Mouse (Mus musculus) layer of hippocampus, postnatal 10 days (tissue): ENCODE data around the gene Dscaml1. TPM values are rescaled to one million over a fixed set of nuclear protein-coding genes. Genes with fewer than 3 reads are reported as not detected.
A peak's percentile ranks its signal among the peaks of the same experiment; 100 is the strongest.

Experiments
- DNase-seq, 2 experiments: peaks; one replicate each; pipeline ENCODE4 v3.0.0; 2021; ENCODE audit warnings: low spot score in 2 of 2
- long read RNA-seq: library from polyadenylated mRNA; stranded (forward); transcript quantifications from one replicate; pipeline ENCODE4 v2.0.0, GENCODE M21; 2023
- total RNA-seq, 2 experiments: library from RNA; stranded (reverse); gene quantifications; 2 replicates each; pipeline ENCODE4 v1.2.3; 2021

The Dscaml1 gene
- 10 to 100 TPM; 67.0 to 72.6 TPM for total RNA-seq
- long read RNA-seq, partial matches to known transcripts, result 14 of 21 reads
- long read RNA-seq, other reads (novel, unspliced or antisense), result 7 of 21 reads

GRCm38 (mm10) chr9:45426456-45426855, at the start of gene Dscaml1:
Dscaml1 (plus strand) TSS chr9:45426628.
- no peak for DNase-seq

- DNase-seq, result no peak
These were observed 49.5 kb upstream of the Dscaml1 start for GRCm38 (mm10) chr9:45376883-45377282.

GRCm38 (mm10) chr9:45380411-45381251, 45.8 kb upstream of the Dscaml1 start:
- peak; percentile 28 to 52 for DNase-seq

GRCm38 (mm10) chr9:45382336-45382735, 44.1 kb upstream of the Dscaml1 start:
- DNase-seq, result peak; percentile 51 to 61

GRCm38 (mm10) chr9:45382834-45383233, 43.6 kb upstream of the Dscaml1 start:
- DNase-seq, result no peak

DNA sequence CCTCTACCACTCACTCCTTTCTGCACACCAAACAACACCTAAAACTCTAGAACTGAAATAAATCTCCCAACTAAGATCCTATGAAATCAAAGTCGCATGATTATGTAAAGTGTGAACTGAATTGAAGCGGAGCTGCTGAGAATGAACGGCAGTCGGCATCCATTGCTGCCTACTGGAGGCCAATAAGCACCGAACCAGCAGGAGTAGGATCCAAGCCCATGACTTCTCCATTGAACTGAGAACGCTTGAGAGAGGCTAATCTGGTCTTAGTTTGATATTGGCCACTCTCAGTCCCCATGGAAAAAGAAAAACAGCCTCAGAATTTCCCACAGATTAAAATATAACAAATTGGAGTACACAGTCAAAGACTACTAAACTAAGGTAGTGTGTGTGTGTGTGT, 42.5 kb upstream of the Dscaml1 start:
- no peak for DNase-seq

GRCm38 (mm10) chr9:45386698-45387097, 39.7 kb upstream of the Dscaml1 start:
- no peak for DNase-seq

- DNase-seq, result peak; percentile 93
These were observed 37.9 kb upstream of the Dscaml1 start for GRCm38 (mm10) chr9:45388385-45388994.

DNA sequence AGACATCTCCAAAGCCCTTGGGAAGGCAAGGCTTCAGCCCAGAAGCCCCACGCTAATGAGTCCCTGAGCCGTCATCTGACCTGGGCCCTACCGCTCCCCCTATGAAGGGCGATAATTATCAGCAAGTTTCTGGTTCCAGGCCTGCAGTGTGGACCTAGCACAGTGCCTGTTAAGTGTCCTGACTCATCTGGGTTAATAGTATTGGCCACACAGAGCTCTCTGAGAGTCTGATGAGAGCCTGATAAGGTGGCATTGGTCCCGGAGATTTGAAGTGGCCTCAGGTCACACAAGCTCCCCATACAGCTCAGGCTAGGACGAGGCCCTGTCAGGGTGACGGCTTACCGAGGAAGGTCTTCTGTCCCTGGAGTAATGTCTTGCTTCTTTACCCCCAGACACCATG, 36.8 kb upstream of the Dscaml1 start:
- no peak for DNase-seq

GRCm38 (mm10) chr9:45391299-45391698, 35.1 kb upstream of the Dscaml1 start:
- no peak for DNase-seq

GRCm38 (mm10) chr9:45395218-45395617, 31.2 kb upstream of the Dscaml1 start:
- DNase-seq, result no peak

DNA sequence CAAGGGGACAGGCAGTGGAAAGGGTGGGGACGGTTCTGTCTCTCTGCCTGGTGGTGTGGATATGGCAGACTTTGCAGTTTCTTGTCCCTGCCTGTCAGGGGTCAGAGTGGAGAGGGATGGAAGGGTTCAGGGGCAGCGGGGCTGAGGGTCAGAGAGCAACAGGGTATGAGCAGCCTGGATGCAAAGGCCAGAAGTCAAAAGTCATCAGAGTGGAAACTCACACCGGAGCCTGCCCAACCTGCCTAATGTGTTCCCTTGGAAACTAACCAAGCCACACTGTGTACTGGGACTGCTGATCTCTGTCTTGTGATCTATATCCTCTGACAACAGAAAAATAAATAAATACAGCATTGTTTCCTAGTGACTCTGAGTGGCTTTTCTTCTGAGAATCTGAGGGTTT, 30.6 kb upstream of the Dscaml1 start:
- DNase-seq, result no peak

DNA sequence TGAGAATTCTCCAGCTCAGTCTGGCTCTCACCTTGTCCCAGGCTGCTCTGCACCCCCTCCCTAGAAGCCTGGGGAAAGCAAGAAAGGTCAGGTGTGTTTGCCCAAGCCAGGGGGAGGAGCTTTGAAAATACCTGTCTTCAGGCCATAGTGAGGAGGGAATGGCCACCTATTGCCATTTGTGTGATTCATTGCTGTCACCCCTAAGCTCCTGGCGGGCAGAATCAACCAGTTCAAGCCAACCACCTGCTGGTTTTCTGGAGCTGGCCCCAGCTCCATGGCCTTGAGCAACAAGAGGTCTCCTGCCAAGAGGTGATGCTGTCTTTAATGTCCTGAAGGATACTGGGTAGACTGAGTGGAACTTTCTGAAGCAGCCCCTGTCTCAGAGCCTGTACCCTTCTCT, 28.1 kb upstream of the Dscaml1 start:
- no peak for DNase-seq

DNA sequence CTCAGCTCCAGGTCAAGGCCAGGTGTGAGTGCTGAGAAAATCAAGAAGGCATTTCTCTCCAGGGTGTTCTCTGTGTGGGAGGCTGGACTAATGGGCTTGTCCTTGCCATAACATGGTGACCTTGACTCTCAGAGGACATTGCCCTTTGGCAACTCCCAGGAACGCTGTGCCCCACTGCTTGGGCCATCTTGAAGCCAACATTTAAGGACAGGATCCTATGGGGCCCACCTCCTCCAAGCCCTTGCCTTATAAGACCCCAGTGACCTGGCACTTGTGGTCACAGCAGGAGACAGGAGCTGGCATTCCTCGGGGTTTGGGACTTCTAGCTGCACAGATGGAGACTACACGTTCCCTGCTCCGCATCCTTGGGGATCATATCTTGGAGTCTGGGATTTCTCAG, 27.0 kb upstream of the Dscaml1 start, which contains the start of gene Fxyd2:
Gene Fxyd2 (plus strand): TSS at position 236 of the 400 bp plus-strand sequence.
- DNase-seq, result no peak

DNA sequence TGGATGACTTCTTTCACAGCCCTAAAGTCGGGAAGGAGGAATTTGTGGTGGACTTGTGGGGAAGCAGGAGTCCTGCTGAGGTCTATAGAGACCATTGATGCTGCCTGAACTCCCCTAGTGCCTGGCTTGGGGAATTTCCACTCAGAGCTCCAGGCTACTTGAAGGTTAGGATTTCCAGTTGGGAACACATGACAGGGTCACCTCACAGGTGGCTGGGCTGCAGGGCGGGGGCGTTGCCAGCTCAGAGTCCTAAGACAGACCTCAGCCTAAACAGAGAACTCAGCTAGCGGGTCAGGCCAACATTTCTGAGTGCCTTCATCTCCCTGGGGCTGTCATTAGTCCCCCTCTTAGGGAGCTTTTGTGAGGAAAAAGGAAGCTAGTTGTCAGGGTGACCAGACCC, 24.6 kb upstream of the Dscaml1 start:
- DNase-seq, result no peak

GRCm38 (mm10) chr9:45402957-45403356, 23.5 kb upstream of the Dscaml1 start:
- DNase-seq, result no peak

- DNase-seq, result no peak
These were observed 20.7 kb upstream of the Dscaml1 start for GRCm38 (mm10) chr9:45405694-45406093.

GRCm38 (mm10) chr9:45406808-45407207, 19.6 kb upstream of the Dscaml1 start:
- no peak for DNase-seq

- DNase-seq, result peak; percentile 88 to 90
These were observed 18.4 kb upstream of the Dscaml1 start for GRCm38 (mm10) chr9:45407706-45408675.

DNA sequence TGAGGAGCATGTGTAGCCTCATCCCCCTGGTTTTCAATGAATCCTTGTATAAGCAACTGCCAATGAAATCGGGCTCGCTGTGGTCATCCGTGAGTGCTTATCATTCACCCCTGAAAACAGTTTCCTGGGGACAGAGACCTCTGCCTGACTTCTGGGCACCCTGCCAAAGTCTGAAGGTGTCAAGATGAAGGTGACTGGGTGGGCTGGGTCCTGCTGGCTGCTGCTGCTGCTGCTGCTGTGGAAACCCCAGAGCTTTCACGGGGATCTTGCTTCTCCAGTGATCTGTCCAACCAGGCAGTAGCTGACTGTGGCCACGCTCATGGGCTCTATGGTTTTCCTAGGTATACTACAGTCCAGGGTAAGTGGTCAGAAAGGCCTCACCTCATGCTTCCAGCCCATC, 16.2 kb upstream of the Dscaml1 start:
- DNase-seq, result no peak

DNA sequence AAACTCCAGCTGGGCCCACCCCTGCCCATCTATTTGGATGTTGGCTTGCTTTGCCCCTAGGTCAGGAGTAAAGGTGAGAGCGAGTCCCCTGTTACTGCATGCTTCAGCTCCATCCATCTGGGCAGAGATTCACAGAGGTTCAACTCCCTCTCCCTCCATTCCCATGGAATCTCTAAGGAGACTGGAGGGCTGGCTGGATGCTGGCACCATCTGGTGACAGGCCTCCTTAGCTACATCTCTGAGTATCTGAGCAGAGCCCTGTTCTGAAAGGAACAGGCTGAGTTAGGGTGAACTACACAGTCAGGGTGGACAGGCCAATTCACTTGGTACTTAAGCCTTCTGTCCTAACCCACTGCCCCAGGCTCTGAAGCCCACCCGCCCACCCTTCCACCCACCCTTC, 15.8 kb upstream of the Dscaml1 start:
- no peak for DNase-seq
